Mouse (Mus musculus): ENCODE measurements around the gene Evpl. TPM values are rescaled to one million over a fixed set of nuclear protein-coding genes. Genes with fewer than 3 reads are reported as not detected.
A peak's percentile ranks its signal among the peaks of the same experiment; 100 is the strongest.

Gene Evpl
- total RNA-seq, 4 experiments from 2014 or later: 2.1 to 2.8 (median 2.5) TPM

- no peak for DNase-seq (ENCODE audit: low spot score in 2 of 2)
Measured at GRCm38 (mm10) chr11:116213877-116214510, 23.9 kb downstream of the Evpl start.

- DNase-seq (ENCODE audit: low spot score in 2 of 2): no peak
Measured at GRCm38 (mm10) chr11:116212847-116213246, 25.0 kb downstream of the Evpl start.

DNA sequence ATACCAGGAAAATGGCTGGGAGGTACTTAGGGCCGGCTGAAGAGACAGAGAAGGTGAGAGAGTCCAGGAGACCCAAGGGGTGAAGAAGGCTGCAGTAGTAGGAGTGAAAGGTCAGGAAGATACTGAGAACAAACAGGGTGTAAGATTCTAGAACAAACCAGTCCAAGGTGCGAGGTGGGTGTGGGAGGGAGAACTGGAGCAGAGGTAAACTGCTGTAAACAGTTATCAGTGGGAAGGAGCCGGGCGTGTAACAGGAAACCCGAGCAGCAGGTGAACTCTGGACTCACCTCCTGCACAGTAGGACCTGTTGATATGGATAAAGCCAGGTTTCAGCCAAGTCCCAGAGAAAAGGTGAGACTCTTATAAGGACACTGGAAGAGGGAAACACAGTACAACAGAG is 27.2 kb downstream of the Evpl start:
- no peak for DNase-seq (ENCODE audit: low spot score in 2 of 2)

DNA sequence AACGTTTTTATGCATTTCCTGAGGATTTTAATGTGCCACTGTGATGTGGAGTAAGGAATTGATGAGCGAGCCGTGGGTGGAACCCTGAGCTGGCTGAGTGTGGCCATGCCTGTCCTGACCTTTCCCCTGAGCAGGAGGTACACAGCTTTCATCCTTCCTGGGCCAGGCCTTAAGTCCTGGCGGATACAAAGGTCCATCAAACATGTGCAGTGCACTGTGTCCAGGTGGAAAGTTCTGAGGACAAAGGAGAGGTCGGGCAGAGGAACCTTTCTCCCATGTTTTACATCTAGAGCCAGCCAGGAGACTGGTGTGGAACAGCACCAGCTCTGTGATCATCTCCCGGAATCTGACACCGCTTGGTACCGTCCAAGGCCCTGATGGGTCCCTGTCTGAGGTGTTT is 28.6 kb downstream of the Evpl start:
- DNase-seq (ENCODE audit: low spot score in 2 of 2): no peak

- DNase-seq (ENCODE audit: low spot score in 2 of 2): no peak
Measured at GRCm38 (mm10) chr11:116208660-116209059, 29.2 kb downstream of the Evpl start.

DNA sequence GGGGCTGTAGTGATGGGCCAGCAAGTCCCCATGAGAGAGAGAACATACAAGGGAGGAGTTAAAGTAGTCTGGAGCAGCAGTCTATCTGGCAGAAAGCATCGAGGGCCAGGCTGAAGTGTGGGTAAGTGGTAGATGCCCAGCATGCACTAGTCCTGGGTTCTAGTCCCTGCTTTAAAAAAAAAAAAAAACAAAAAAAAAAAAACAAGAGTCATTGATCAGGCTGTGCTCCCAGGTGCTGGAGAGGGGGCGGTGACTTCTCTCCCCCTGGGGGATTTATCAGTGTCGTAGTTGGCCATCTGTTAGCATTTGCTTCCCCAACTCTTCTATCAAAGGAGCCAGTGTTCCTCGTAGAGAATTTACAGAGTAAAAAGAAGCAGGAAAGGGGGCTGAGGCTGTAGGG is 31.2 kb downstream of the Evpl start:
- DNase-seq (ENCODE audit: low spot score in 2 of 2): no peak

- DNase-seq (ENCODE audit: low spot score in 2 of 2): no peak
Measured at GRCm38 (mm10) chr11:116203150-116203549, 34.7 kb downstream of the Evpl start.

- no peak for DNase-seq (ENCODE audit: low spot score in 2 of 2)
Measured at GRCm38 (mm10) chr11:116201151-116201550, 36.7 kb downstream of the Evpl start.

DNA sequence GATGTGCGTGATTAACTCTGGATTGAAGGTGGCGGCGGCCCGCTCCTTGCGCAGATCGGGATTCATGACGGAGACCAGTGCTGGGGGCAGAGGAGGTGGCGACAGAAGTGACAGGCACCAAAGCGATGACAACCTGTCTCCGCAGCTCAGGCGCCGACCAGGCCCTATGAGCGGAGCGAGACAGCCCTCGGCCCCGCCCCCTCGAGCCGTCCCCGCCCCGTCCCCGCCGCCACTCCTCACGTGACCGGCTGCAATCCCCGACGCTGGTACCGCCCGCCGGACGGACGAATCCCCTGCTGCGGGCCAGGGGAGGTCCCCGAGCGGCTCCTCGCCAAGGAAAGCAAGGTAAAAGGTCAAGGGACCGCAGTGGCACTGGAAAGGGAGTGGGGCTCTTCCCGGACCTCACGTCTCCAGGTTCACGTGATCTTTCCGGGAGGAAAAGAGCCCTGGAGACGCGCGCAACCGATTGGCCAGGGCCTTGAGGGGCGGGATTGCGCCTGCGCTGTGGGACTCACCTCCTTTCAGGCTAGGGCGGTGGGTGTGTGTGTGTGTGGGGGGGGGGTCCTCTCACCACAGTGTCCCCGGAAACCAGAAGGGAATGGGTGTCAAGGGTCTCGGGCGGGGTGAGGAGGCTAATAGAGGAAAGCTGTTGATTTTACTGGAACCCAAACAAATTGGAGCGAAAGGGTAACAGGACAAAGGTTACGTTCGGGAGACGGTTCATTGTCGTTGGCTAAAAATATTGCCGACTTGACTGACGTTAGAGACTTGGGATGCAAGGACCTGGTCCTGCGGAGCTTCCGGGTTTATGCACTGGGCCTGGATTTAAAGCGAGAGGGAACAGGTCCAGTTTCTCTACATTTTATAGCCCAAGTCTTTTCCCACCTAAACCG is 39.0 kb downstream of the Evpl start, which contains the start of the genes Ten1 and Acox1:
Gene Ten1, plus strand, starts transcription at position 217 of the 893 bp plus-strand sequence.
Gene Acox1, minus strand, starts transcription at position 407 of the 893 bp plus-strand sequence.
- DNase-seq (ENCODE audit: low spot score in 2 of 2): peak; percentile 92 to 97

GRCm38 (mm10) chr11:116198132-116198531 is 39.7 kb downstream of the Evpl start:
- no peak for DNase-seq (ENCODE audit: low spot score in 2 of 2)

- no peak for DNase-seq (ENCODE audit: low spot score in 2 of 2)
Measured at GRCm38 (mm10) chr11:116197584-116197906, 40.3 kb downstream of the Evpl start.

GRCm38 (mm10) chr11:116196866-116197583 is 40.9 kb downstream of the Evpl start:
- no peak for DNase-seq (ENCODE audit: low spot score in 2 of 2)

- DNase-seq (ENCODE audit: low spot score in 2 of 2): no peak
Measured at GRCm38 (mm10) chr11:116196336-116196735, 41.5 kb downstream of the Evpl start.

- no peak for DNase-seq (ENCODE audit: low spot score in 2 of 2)
Measured at GRCm38 (mm10) chr11:116195252-116195651, 42.6 kb downstream of the Evpl start.

DNA sequence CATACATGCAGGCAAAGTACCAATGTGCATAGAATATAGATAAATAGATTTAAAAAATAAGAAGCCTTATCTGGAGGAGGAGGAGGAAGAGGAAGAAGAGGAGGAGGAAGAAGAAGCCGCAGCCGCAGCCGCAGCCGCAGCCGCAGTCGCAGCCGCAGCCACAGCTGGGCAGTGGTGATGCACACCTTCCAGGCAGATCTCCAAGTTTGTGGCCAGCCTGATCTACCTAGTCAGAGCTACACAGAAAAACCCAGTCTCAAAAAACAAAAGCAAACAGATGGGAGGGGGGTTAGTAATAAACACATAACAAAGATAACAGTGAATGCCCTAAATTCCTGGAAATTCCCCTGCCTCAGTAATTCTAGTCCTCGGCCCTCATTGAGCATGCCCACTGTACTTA is 43.3 kb downstream of the Evpl start:
- DNase-seq (ENCODE audit: low spot score in 2 of 2): no peak

- DNase-seq (ENCODE audit: low spot score in 2 of 2): no peak
Measured at GRCm38 (mm10) chr11:116187226-116187930, 50.5 kb downstream of the Evpl start.

GRCm38 (mm10) chr11:116186360-116186759 is 51.5 kb downstream of the Evpl start:
- DNase-seq (ENCODE audit: low spot score in 2 of 2): no peak

DNA sequence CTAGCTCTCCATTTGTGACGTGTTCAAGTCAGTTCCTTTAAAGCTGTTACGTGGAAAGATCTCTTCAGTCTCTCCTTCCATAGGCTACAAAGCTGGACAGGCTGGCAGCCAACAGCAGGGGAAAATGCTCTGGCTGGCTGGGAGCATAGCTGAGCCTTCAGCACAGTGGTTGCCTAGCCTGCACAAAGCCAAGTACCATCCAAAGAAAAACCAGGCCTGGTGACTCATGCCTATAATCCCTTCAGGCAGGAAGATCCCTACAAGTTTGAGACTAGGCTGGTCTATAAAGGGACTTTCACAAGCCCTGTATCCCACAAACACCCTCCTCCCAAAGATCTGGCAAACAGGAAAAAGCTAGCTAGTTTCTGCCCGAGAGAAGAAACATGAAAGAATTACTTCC is 52.0 kb downstream of the Evpl start:
- DNase-seq (ENCODE audit: low spot score in 2 of 2): no peak

DNA sequence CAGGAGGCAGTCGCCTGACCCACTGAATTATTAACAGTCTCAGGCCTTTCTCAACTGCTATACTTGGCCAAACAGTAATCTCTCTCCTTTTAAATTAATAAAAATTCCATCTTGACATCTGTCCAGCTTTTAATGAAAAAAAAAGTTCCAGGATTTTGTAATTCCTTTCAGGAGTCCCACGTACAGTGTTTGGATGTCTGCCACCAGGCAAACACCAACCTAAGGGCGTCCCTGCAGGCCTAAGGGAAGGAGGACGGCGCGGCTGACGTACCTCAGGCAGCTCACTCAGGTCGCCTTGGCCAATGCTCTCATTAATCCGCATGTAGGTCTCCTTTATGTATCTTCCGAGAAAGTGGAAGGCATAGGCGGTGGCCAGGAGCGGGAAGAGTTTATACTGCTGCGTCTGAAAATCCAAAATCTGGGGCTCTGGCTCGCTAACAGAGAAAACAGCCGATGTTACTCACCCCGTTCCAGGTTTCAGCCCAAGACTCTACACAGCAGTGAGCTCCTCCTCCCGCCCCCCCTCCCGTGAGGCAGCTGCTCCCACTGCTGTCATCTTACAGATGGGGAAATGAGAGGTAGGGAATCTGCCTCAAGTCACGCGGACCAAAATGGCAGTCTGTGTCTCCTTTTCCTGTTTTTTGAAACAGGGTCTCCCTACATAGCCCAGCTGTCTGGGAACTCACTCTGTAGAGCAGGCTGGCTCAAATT is 59.3 kb downstream of the Evpl start:
- no peak for DNase-seq (ENCODE audit: low spot score in 2 of 2)

GRCm38 (mm10) chr11:116176010-116176409 is 61.9 kb downstream of the Evpl start:
- no peak for DNase-seq (ENCODE audit: low spot score in 2 of 2)
